Mouse (Mus musculus) CH12.LX (cell line): ENCODE results near the gene Ccz1. TPM values are rescaled to one million over a fixed set of nuclear protein-coding genes. Genes with fewer than 3 reads are reported as not detected.

Experiments used
- DNase-seq: peaks from one replicate; pipeline ENCODE4 v3.0.0-alpha.2; 2013; ENCODE audit errors: extremely low read depth
- H3K27ac ChIP-seq: 2 replicates; pipeline ENCODE4 v1.5.1; 2012; ENCODE audit warnings: low read depth, mild to moderate bottlenecking, control low read depth, moderate library complexity; ENCODE audit not compliant: insufficient read depth
- H3K27me3 ChIP-seq: replicated peaks from 2 replicates; pipeline ENCODE3; 2012; ENCODE audit warnings: inconsistent platforms
- H3K36me3 ChIP-seq, 2 experiments: replicated peaks in 1 of 2; 2 replicates each; pipeline versions ENCODE3 to v1.6.1; 2012; ENCODE audit warnings: inconsistent platforms in 1 of 2, low read length in 1 of 2, mild to moderate bottlenecking in 1 of 2, mixed read lengths in 1 of 2, moderate library complexity in 1 of 2; ENCODE audit not compliant: control insufficient read depth in 1 of 2, insufficient read depth in 1 of 2
- H3K4me1 ChIP-seq, 2 experiments: 2 replicates each; pipeline ENCODE4 v1.6.1; 2012; ENCODE audit warnings: inconsistent platforms in 1 of 2, moderate library complexity in 1 of 2; ENCODE audit not compliant: insufficient read depth in 2 of 2, control insufficient read depth in 1 of 2
- H3K4me2 ChIP-seq: 2 replicates; pipeline ENCODE4 v1.6.1; 2012; ENCODE audit warnings: low read depth, mild to moderate bottlenecking, control low read depth; ENCODE audit not compliant: poor library complexity, insufficient read depth, severe bottlenecking
- H3K4me3 ChIP-seq, 3 experiments: fragments of 150-350 bp in 1 of 3; sonication (generic) in 1 of 3; replicated peaks in 1 of 3; 2 replicates each; pipeline versions ENCODE3 to v1.5.1; 2011 to 2012; ENCODE audit warnings: low read depth in 2 of 3, low read length in 2 of 3, mild to moderate bottlenecking in 2 of 3, moderate library complexity in 2 of 3, control low read depth in 1 of 3, improper control_type of control experiment in 1 of 3, inconsistent platforms in 1 of 3, mixed read lengths in 1 of 3; ENCODE audit not compliant: poor library complexity in 1 of 3
- H3K79me2 ChIP-seq: replicated peaks from 2 replicates; pipeline ENCODE4 v1.6.1; 2012; ENCODE audit warnings: mild to moderate bottlenecking, moderate library complexity; ENCODE audit not compliant: control insufficient read depth, poor library complexity, insufficient read depth, severe bottlenecking; ENCODE audit errors: extremely low read depth
- H3K9ac ChIP-seq: 2 replicates; pipeline ENCODE4 v1.6.1; 2012; ENCODE audit warnings: low read depth, mild to moderate bottlenecking, control low read depth, moderate library complexity; ENCODE audit not compliant: insufficient read depth
- H3K9me3 ChIP-seq: replicated peaks from 2 replicates; pipeline ENCODE3; 2012; ENCODE audit warnings: low read length, inconsistent platforms, mixed read lengths
- GABPA ChIP-seq: IDR thresholded peaks from 2 replicates; pipeline ENCODE4 v1.6.1; 2012; ENCODE audit warnings: low read depth, low read length, improper control_type of control experiment, inconsistent platforms; ENCODE audit not compliant: insufficient replicate concordance
- JUND ChIP-seq: conservative IDR thresholded peaks from 2 replicates; pipeline ENCODE4 v1.6.1; 2011; ENCODE audit warnings: low read depth, low read length, improper control_type of control experiment
- KAT2A ChIP-seq: IDR thresholded peaks from 2 replicates; pipeline ENCODE4 v1.6.1; 2012; ENCODE audit warnings: low read length, improper control_type of control experiment, inconsistent platforms; ENCODE audit not compliant: insufficient replicate concordance
- MAZ ChIP-seq: IDR thresholded peaks from 2 replicates; pipeline ENCODE4 v1.6.1; 2012; ENCODE audit warnings: low read depth, mild to moderate bottlenecking, inconsistent platforms, low read length, improper control_type of control experiment, moderate library complexity
- NELFE ChIP-seq: IDR thresholded peaks from 2 replicates; pipeline ENCODE4 v1.6.1; 2011; ENCODE audit warnings: low read depth, low read length, improper control_type of control experiment
- NRF1 ChIP-seq: IDR thresholded peaks from 2 replicates; pipeline ENCODE4 v1.6.1; 2014; ENCODE audit warnings: low read depth, mild to moderate bottlenecking, inconsistent platforms, low read length, improper control_type of control experiment, moderate library complexity
- POLR2A ChIP-seq: IDR thresholded peaks from 2 replicates; pipeline ENCODE4 v1.6.1; 2011; ENCODE audit warnings: low read depth, mild to moderate bottlenecking, improper control_type of control experiment, low read length
- POLR2AphosphoS2 ChIP-seq: IDR thresholded peaks from 2 replicates; pipeline ENCODE4 v1.6.1; 2011; ENCODE audit warnings: low read depth, low read length, improper control_type of control experiment
- RAD21 ChIP-seq: IDR thresholded peaks from 2 replicates; pipeline ENCODE4 v1.6.1; 2011; ENCODE audit warnings: low read depth, mild to moderate bottlenecking, low read length, improper control_type of control experiment, moderate library complexity
- SIN3A ChIP-seq: IDR thresholded peaks from 2 replicates; pipeline ENCODE4 v1.6.1; 2012; ENCODE audit warnings: low read length, improper control_type of control experiment, inconsistent platforms
- SMC3 ChIP-seq: IDR thresholded peaks from 2 replicates; pipeline ENCODE4 v1.6.1; 2011; ENCODE audit warnings: low read depth, low read length, improper control_type of control experiment
- USF1 ChIP-seq: IDR thresholded peaks from 2 replicates; pipeline ENCODE4 v1.6.1; 2014; ENCODE audit warnings: low read depth, mild to moderate bottlenecking, inconsistent platforms, low read length, improper control_type of control experiment
- ZKSCAN1 ChIP-seq: IDR thresholded peaks from 2 replicates; pipeline ENCODE4 v1.6.1; 2012; ENCODE audit warnings: low read depth, inconsistent platforms, low read length, improper control_type of control experiment, borderline replicate concordance
- dilution Hi-C: fragments of 300-500 bp; cut with MboI; formaldehyde crosslinking; loops from 2 replicates; pipeline ENCODE4 v1.14.3; 2020; ENCODE audit warnings: low sequenced_read_pairs; ENCODE audit not compliant: extremely low pct_unique_long_range_greater_than_20kb, extremely low pct_ligation_motif_present
- in situ Hi-C: fragments of 300-500 bp; cut with MboI; formaldehyde crosslinking; loops from 3 replicates; pipeline ENCODE4 v1.14.3; 2019; ENCODE audit warnings: low sequenced_read_pairs, low pct_ligation_motif_present, low pct_unique_long_range_greater_than_20kb, mixed read lengths
- polyA plus RNA-seq: library from polyadenylated mRNA; unstranded; fragments of >175 nt; gene quantifications from 2 replicates; pipeline ENCODE4 v1.2.1, GENCODE M21; 2012; ENCODE audit warnings: low read depth; ENCODE audit not compliant: insufficient read length
- total RNA-seq, 2 experiments: library from RNA; depleted of rRNA; stranded (reverse); fragments of 300-350 nt in 1 of 2; fragments of >200 nt in 1 of 2; gene quantifications; 2 replicates each; pipeline ENCODE4 v1.2.3; 2012 to 2014

Ccz1 gene
- total and polyA plus RNA-seq, 3 experiments = 64.3 to 129 (median 91.0) TPM

GRCm38 (mm10) chr5:143966671-143967070 lies 48.0 kb downstream of the Ccz1 start:
- Histone ChIP-seq H3K4me1 (no peaks in the 10 kb centered on the region), H3K27ac (no peak overlapping the region), H3K4me3 (no peak overlapping the region), H3K9ac (no peak overlapping the region), H3K79me2 (no peaks in the 10 kb centered on the region), H3K9me3 (no peaks in the 10 kb centered on the region), H3K4me2 (no peak overlapping the region), H3K27me3 (no peaks in the 10 kb centered on the region), H3K36me3 (no peaks in the 10 kb centered on the region)
- in situ Hi-C loops (no loop called here), dilution Hi-C loops (no loop called here)
- no peak for DNase-seq
- TF ChIP-seq POLR2AphosphoS2 (no peak), RAD21 (no peak), USF1 (no peak)

- no peaks in the 10 kb centered on the region for H3K79me2 ChIP-seq
- DNase-seq = no peak
- dilution Hi-C loops (no loop called here), in situ Hi-C loops (no loop called here)
- H3K4me2 ChIP-seq = no peak overlapping the region
- H3K27ac ChIP-seq = no peak overlapping the region
- no peaks in the 10 kb centered on the region for H3K9me3 ChIP-seq
- no peak overlapping the region for H3K9ac ChIP-seq
- no peaks in the 10 kb centered on the region for H3K27me3 ChIP-seq
- no peak overlapping the region for H3K4me3 ChIP-seq
- H3K36me3 ChIP-seq = no peaks in the 10 kb centered on the region
- no peak for TF ChIP-seq KAT2A
- no peak for TF ChIP-seq ZKSCAN1
- TF ChIP-seq GABPA = no peak
- TF ChIP-seq POLR2A = no peak
- TF ChIP-seq JUND = no peak
- TF ChIP-seq SMC3 = no peak
- H3K4me1 ChIP-seq = no peaks in the 10 kb centered on the region
Observed at GRCm38 (mm10) chr5:143965586-143966345, 48.9 kb downstream of the Ccz1 start.

- Histone ChIP-seq H3K36me3 (peaks cover 0 to 7% of the 10 kb centered on the region in 2 experiments), H3K9ac (no peak overlapping the region), H3K4me2 (no peak overlapping the region), H3K4me3 (no peak overlapping the region), H3K9me3 (peaks cover 3% of the 10 kb centered on the region), H3K4me1 (no peaks in the 10 kb centered on the region), H3K27ac (no peak overlapping the region), H3K79me2 (no peaks in the 10 kb centered on the region), H3K27me3 (no peaks in the 10 kb centered on the region)
- DNase-seq = no peak
- no peak for TF ChIP-seq SIN3A
- no peak for TF ChIP-seq ZKSCAN1
- TF ChIP-seq NELFE = no peak
- no peak for TF ChIP-seq NRF1
- no peak for TF ChIP-seq SMC3
- no peak for TF ChIP-seq MAZ
- dilution Hi-C loops = no loop called here
- in situ Hi-C loops = no loop called here
Observed at GRCm38 (mm10) chr5:143961176-143961575, 53.5 kb downstream of the Ccz1 start.
